Mouse (Mus musculus) layer of hippocampus, adult 9-11 months (tissue): ENCODE data around the gene Olfr62.

Source experiments
- DNase-seq: peaks from one replicate; pipeline ENCODE4 v3.0.0; 2022

Gene Olfr62

GRCm38 (mm10) chr4:118658652-118659051 lies at the start of gene Olfr62:
Olfr62 (plus strand) TSS chr4:118658952.
- DNase-seq = no peak

DNA sequence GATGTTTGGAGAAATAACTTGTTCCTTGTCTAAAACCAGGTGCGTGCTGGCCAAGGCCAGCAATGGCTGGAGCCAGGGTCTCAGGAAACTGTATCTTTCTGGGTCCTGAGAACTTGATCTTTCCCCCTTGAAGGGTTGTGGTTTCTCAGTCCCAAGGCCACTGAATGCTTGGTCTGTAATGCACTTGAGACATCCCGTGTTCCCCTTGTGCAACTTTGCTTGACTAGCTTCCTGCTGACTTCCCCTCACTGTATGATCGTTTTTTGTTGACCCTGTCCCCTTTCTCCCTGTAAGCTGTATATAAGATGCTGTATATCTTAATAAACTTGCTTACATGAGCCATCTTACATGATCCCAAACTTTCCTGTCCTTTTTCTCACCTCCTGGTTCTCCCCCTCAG lies 48.9 kb upstream of the Olfr62 start:
- no peak for DNase-seq

DNA sequence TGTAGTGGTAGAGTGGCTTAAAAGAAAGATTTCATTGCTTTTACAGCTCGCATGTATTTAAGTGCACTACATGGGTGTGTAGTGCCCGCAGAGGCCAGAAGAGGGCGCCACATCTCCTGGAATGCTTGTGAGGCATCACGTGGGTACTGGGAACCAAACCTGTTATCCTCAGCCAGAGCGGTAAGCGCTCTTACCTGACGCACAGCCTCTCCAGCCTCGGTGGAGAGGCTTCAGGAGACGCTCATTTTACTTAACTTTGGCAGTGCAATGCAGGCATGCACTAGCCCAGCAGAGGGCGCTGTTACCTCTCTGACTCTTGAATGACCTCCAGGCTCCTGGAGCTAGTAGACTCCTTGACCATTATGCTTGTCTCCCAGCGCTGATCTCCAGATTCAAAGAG lies 46.1 kb upstream of the Olfr62 start:
- DNase-seq = no peak

DNA sequence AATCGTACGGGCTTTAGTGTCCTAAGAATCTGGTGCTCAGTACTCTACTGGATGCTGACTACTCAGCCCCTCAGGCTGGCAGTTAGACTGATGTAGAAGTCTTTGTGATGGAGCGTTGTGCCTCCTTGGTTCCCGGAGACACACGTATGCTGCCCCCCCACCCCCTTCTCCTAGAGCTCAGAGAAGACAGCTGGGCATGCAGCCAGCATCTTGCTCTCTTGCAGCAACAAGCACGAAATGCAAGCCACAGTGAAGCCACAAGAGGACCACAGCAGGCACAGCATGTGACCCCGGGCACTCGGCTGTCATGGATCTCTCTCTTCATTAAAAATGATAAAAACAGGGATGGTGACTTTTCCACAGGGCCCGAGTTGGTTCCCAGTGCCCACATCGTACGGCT lies 43.3 kb upstream of the Olfr62 start:
- no peak for DNase-seq

DNA sequence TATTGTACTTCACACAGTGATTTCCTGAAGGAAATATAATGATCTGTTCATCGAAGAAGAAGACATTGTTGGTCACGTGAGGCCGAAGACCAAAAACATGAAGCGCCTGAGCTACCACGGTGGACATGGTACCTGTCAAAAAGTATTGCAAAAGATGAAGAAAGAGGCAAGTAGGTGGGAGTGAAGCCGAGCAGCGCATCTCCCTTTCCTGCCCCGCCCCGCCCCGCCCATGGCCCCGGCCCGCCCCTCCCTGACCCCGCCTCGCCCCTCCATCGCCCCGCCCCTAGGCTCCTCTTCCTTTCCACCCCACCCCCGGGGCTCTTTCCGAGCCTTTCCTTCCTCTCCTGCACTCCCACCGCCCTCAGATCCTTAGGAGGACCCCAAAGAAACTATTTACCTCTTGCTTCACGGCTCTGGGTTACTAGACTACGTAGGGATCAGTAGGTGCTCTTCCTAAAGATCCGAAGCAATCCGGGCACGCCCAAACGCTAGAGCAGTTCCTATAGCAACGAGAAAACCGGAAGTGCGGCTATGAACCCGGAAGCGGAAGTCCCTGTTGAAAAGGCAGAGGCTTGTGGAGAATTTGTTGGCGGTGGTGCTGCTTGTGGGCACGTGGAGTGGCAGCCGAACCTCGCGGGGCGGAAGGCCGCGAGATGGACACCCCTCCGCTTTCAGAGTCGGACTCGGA lies 38.3 kb upstream of the Olfr62 start, which contains the start of the genes Cfap57 and Ebna1bp2:
Gene Cfap57, minus strand, starts transcription at position 499 of the 688 bp plus-strand sequence.
Gene Ebna1bp2, plus strand, starts transcription at position 521 of the 688 bp plus-strand sequence.
- DNase-seq = peak; percentile 95

DNA sequence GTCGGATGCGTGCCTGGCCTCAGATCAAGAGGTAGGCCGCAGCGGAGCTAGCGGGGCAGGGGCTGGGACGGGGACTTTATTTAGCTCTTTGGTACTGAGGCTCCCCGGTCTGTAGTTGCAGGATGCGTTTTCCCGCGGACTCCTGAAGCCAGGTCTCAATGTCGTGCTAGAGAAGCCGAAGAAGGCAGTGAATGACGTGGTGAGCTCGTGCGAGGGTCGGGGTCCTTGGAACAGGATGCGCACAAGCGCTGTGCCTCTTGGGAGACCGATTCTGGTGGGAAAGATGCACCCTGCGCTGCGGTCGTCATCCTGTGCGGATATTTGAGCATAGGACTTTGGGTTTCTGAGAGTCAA lies 37.8 kb upstream of the Olfr62 start:
- DNase-seq = no peak

DNA sequence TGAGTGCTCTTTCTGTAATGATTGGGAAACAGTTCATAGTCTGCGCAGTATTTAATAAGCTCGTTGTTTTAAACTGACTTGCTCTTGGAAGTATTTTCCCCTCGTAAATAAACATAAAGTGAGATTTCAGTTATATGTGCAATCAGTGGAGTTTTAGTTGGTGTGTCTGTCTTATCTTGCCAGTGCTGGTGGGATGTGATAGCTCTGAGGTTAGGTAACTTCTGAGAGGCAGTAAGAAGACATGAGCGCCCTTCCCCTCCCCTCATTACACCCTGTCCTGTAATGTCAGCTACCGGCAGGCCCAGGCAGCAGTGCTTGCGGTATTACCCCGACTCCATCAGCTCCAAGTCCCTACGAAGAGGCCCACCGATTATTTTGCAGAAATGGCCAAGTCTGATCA lies 37.0 kb upstream of the Olfr62 start:
- no peak for DNase-seq

DNA sequence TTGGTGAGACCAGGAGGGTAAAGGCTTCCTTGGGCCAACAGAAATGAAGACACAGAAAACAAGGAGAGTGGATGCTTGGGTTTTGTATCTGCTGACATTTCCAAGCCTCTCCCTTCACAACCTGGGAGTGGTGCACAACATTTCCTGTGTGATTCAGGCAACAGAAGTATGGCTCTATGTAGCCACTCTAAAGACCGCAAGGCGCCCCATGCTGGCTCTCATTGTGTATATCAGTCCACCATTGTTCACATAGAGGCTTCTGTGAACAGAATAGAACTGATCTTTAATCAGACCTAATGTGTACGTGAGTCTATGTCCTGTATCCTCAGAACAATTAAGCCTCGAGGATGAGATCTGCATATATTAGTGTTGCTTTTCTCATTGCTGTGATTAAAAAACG lies 28.5 kb upstream of the Olfr62 start:
- no peak for DNase-seq

GRCm38 (mm10) chr4:118642346-118643190 lies 16.2 kb upstream of the Olfr62 start:
- DNase-seq = no peak

GRCm38 (mm10) chr4:118645234-118645633 lies 13.5 kb upstream of the Olfr62 start:
- peak; percentile 36 for DNase-seq

- no peak for DNase-seq
Observed at GRCm38 (mm10) chr4:118687086-118687485, 28.3 kb downstream of the Olfr62 start.

- no peak for DNase-seq
Observed at GRCm38 (mm10) chr4:118692412-118692973, 33.7 kb downstream of the Olfr62 start, which contains the start of gene Olfr1342. Olfr1342 (minus strand) TSS chr4:118692756.

DNA sequence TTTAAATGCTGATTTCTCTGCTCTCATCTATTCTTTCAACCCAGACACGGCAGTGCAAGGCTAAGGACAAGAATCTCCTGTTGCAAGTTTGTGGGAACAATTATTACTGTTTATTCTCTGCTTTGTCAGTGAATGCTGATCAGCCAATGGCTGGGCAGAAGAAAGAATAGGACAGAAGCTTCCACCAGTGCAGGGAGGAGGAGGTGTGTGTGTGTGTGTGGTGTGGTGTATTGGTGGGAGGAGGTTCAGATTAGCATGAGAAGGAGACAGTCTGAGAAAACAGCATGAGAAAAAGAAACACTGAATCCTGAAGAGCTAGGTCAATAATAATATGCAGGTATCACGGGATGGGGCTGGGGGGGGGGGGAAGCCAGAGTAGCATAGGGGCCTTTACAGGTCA lies 35.1 kb downstream of the Olfr62 start:
- DNase-seq = no peak

- DNase-seq = no peak
Observed at GRCm38 (mm10) chr4:118703223-118703622, 44.5 kb downstream of the Olfr62 start, which contains the start of gene Olfr1341. Olfr1341 (plus strand) TSS chr4:118703523.

DNA sequence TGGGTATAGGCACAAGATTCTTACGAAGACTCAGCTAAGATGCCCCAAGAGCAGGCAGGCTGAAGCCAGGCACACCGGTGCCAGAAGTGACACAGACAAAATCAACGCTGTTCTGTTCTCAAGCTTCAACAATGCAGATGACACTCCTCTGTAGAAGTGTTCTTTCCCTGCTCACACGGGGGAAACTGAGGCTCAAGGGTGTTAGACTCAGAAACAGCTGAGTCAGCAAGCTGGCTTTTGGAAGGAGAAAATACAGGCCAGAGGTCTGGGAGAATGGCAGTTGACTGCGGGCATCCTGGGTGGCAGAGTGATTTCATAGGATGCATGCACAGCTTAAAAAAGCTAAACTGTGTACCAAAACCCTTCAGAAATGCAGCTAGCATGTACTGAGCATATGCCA lies 49.3 kb downstream of the Olfr62 start:
- no peak for DNase-seq

DNA sequence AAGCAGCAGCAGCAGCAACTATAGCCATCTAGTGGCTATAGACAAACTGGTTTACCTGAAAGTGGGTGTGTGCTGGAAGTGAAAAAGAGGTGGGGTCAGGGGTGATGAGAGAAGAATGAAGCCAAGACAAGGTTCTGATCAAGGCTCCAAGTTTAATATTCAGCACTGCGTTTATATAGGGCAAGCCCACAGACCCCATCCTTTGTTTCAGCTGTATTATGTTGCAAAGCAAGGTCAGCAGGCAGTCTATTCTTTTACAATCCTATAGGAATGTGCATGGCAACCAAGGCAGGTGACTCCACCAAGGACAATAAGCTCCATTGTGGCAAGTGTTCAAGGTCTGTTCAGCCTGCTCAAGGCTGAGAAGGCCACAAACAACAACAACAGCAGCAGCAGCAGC lies 52.9 kb downstream of the Olfr62 start:
- DNase-seq = no peak
